13 mouse cellular contexts compared by ENCODE assay signal in genomic region chr15:13175978-13176377, GRCm38 (mm10). TPM values are rescaled to one million over a fixed set of nuclear protein-coding genes. Genes with fewer than 3 reads are reported as not detected.
DNase-seq lines count a peak whose midpoint lies in the region; ATAC-seq and TF ChIP-seq lines count a peak whose summit lies in the region.
"Had no signal": no experiment of that assay in that cellular context is flagged by ENCODE, and none has a peak within 500 bp of the region (broad histone marks: within the 10 kb centered on the region; RNA-seq: fewer than 3 reads in every experiment).

No protein-coding gene starts in this region.

- peaks cover 3% of the 10 kb centered on the region; the same call in 1 of the 2 replicates for H3K4me1 ChIP-seq in cerebellum, adult 2 months (ENCODE audit: control insufficient read depth, insufficient read depth, low read length)
- H3K4me1 ChIP-seq in limb, embryonic 11.5 days (ENCODE audit: control insufficient read depth, insufficient read depth, low read length): no peaks in the 10 kb centered on the region; the same call in 1 of the 2 replicates

- TF ChIP-seq CTCF in cerebellum, adult 2 months (IDR thresholded peaks at IDR 0.05; ENCODE audit: borderline replicate concordance, insufficient read depth, low read depth, low read length): peak; percentile 22; the same call in 1 of the 2 replicates

- no peak overlapping the region for H3K4me2 ChIP-seq in limb, embryonic 11.5 days (ENCODE audit: low read depth, severe bottlenecking)
- H3K4me2 ChIP-seq: midbrain, embryonic 12.5 days had no signal

- no peak for ATAC-seq in limb, embryonic 11.5 days (ENCODE audit: insufficient number of reproducible peaks, low FRiP score, low TSS enrichment, low read depth)

- no peak overlapping the region for H3K9ac ChIP-seq in limb, embryonic 11.5 days (ENCODE audit: low read length)
- H3K9ac ChIP-seq: midbrain, embryonic 12.5 days had no signal

- no peak for TF ChIP-seq POLR2A in cerebellum, adult 2 months (IDR thresholded peaks at IDR 0.05; ENCODE audit: borderline replicate concordance, insufficient read depth, low read length)

- H3K9me3 ChIP-seq in limb, embryonic 11.5 days (ENCODE audit: control insufficient read depth, low read length): no peaks in the 10 kb centered on the region
- H3K9me3 ChIP-seq: midbrain, embryonic 12.5 days had no signal

- H3K27me3 ChIP-seq in cerebellum, adult 2 months (ENCODE audit: control insufficient read depth, insufficient read depth, low read length): no peaks in the 10 kb centered on the region; the same call in 1 of the 2 replicates
- H3K27me3 ChIP-seq in limb, embryonic 11.5 days (ENCODE audit: control insufficient read depth, insufficient read depth, low read length): no peaks in the 10 kb centered on the region

- no peaks in the 10 kb centered on the region for H3K36me3 ChIP-seq in limb, embryonic 11.5 days (ENCODE audit: control insufficient read depth, insufficient read depth, low read length)
- H3K36me3 ChIP-seq: midbrain, embryonic 12.5 days had no signal

- no peak overlapping the region for H3K27ac ChIP-seq in cerebellum, adult 2 months (ENCODE audit: insufficient read depth, low read length)
- H3K27ac ChIP-seq in limb, embryonic 11.5 days (replicated peaks; ENCODE audit: low read depth, low read length): no peak overlapping the region
- H3K27ac ChIP-seq: midbrain, embryonic 12.5 days had no signal

- DNase-seq in cerebellum, adult 2 months: no peak
- no peak for DNase-seq in cerebellum, adult 11-12 months
- peak; percentile 26 to 51 for DNase-seq in kidney, postnatal 4 days
- no peak for DNase-seq in kidney, adult 18-20 months
- peak; percentile 33 for DNase-seq in ZHBTc4 (ENCODE audit: low read depth, low spot score)
- peak; percentile 38 for DNase-seq in limb, embryonic 11.5 days (ENCODE audit: low spot score)
- DNase-seq in heart, adult 18-20 months: no peak
- no peak for DNase-seq in heart, postnatal 4 days
- DNase-seq: gastrocnemius, postnatal 14 days; heart, postnatal 10 days; thymus, adult 18-20 months had no signal

- no peak overlapping the region for H3K4me3 ChIP-seq in cerebellum, adult 2 months (replicated peaks; ENCODE audit: insufficient read depth, low read depth, low read length)
- no peak overlapping the region for H3K4me3 ChIP-seq in limb, embryonic 11.5 days (ENCODE audit: low read depth, low read length)
- H3K4me3 ChIP-seq: erythroblast, embryonic 14.5 days; midbrain, embryonic 12.5 days had no signal

- WGBS in cerebellum, adult 2 months: 36% methylated on average over 9 of the region's 9 CpGs
- WGBS in limb, embryonic 11.5 days: 12% methylated on average over 9 of the region's 9 CpGs

RNA-seq across cellular contexts. Expression of gene Cdh6, which starts 2.5 kb away (rescaled TPM):
- polyA plus RNA-seq in cerebellum, adult 2 months (2012; rRNA removed): 2.0 and 2.8 TPM in 2 replicates
- 4.9 and 5.1 TPM in 2 replicates for polyA plus RNA-seq in limb, embryonic 11.5 days (2014; fragmentation: Nextera tagmentation; extraction: Ambion mirVana)
- total RNA-seq in heart, adult 18-20 months (2021): under 1 TPM; 0.39 to 0.55 TPM
- total RNA-seq in heart, postnatal 4 days (2021): 1 to 10 TPM; 1.4 to 1.6 TPM
- polyA plus RNA-seq: erythroblast, embryonic 14.5 days had no signal

Comparison
In these comparisons a context has a peak if more than half of its experiments do, and no peak if none do; other contexts are left out.
1. DNase-seq: peak in kidney, postnatal 4 days (2 of 2), ZHBTc4 (single experiment) and limb, embryonic 11.5 days (single experiment); none in cerebellum, adult 2 months (0 of 2), cerebellum, adult 11-12 months (single experiment), kidney, adult 18-20 months (single experiment), heart, adult 18-20 months (0 of 2) and heart, postnatal 4 days (single experiment).